Mouse (Mus musculus) neutrophil, adult 5-6 weeks (primary cell): ENCODE measurements around the gene Calm2. TPM values are rescaled to one million over a fixed set of nuclear protein-coding genes. Genes with fewer than 3 reads are reported as not detected.
A peak's percentile ranks its signal among the peaks of the same experiment; 100 is the strongest.

Experiments
- ATAC-seq: fragments of 151-379, 151-347 bp; 2 replicates; pipeline ENCODE4 v1.8.0; 2017; ENCODE audit warnings: mild to moderate bottlenecking, moderate TSS enrichment; ENCODE audit not compliant: insufficient number of reproducible peaks, poor library complexity, low FRiP score, severe bottlenecking; ENCODE audit errors: extremely low read depth
- total RNA-seq: library from RNA; stranded (forward); fragments of 200-1000 nt; gene quantifications from 2 replicates; pipeline ENCODE4 v1.2.3, GENCODE M21; 2017

The Calm2 gene
- total RNA-seq, 1 experiment from 2014 or later, result 741 TPM

GRCm38 (mm10) chr17:87427511-87427910 lies 19.2 kb downstream of the Calm2 start, which contains the start of gene Stpg4:
Gene Stpg4, minus strand, starts transcription at chr17:87427741.
- no peak for ATAC-seq

DNA sequence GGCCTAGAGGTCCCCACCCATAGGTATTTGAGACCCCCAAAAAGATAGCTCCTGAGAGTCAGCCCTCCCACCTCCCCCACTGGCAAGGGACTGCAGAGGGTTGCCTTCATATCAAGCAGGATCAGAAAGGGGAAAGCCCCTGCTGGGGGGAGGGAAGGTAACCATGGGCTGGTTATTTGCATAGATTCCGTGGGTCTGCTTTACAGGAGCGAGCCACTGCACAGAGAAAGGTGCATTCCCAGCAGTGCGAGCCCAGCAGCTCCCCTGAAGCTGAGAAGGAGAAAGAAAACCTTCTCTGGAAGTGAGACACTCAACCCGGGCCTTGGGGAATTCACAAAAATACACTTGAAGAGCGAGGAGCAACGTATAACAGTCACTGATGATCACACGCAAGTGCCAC lies 28.7 kb downstream of the Calm2 start:
- peak; percentile 19; the same call in 1 of the 2 replicates for ATAC-seq

- ATAC-seq, result no peak
These were observed 40.1 kb downstream of the Calm2 start for GRCm38 (mm10) chr17:87406646-87407045.

DNA sequence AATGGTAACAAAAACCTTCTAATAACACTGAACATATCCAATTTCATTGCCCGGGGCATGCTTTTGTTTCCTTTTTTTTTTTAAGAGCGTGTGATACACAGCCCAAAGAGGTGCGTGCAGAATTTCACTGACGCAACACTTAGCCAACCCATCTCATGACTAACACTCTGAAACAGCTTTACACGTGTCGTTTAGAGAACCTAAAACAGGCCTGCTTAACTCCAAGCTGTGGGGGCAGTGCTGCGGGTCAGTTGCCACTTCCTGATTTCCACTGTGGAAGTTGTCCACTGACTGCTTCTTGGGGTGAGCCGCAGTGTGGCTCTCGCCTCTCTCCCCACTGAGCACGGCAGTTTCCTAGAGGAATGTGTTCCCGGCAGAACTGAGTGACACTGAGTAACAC lies 41.2 kb downstream of the Calm2 start:
- peak; percentile 99 for ATAC-seq

DNA sequence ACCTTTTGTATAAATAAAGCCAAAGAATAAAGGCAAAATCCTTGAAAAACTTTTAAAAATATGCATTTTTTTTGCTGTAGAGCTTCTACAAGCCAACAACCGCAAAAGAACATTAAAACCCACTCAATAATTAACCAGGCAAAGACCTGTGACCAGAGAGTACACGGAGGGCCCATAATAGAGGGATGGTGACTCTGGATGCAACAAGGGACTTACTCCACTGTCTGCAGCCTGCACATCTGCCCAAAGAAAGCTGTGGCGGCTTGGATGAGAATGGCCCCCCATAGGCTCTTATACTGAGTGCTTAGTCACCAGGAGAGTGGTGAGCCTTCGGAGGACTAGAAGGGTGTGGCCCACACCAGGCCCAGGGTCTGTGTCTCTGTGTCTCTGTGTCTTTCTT lies 43.3 kb downstream of the Calm2 start:
- ATAC-seq, result no peak

GRCm38 (mm10) chr17:87402444-87402843 lies 44.3 kb downstream of the Calm2 start:
- no peak for ATAC-seq

- ATAC-seq, result no peak
These were observed 49.6 kb downstream of the Calm2 start for GRCm38 (mm10) chr17:87397088-87397487.

DNA sequence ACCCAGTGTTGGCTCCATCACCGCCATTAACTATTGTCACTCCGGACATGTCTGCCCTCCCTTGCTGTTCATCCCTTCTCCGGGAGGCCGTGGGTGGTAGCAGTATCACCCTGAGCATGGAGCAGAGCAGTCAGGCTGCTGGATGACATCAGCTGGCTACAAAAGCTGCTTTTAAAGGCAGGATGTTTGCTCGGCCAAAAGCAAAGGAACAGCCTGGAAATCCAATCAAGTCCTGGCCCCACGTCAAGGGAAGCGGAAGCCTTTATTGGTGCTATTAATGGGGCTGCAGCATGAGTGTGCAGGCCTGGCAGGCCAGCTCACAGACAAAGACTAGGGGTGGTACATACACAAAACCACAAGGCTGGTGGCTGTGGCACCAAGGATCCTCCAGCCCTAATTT lies 55.5 kb downstream of the Calm2 start:
- no peak for ATAC-seq

- ATAC-seq, result peak; percentile 33; the same call in 1 of the 2 replicates
These were observed 59.7 kb downstream of the Calm2 start for GRCm38 (mm10) chr17:87387068-87387467.

- no peak for ATAC-seq
These were observed 60.9 kb downstream of the Calm2 start for GRCm38 (mm10) chr17:87385835-87386234.

Other genes with a start within 250 kb of the Calm2 start
- gene Mcfd2, start 181.0 kb downstream of the Calm2 start, total RNA-seq, result 55.9 and 69.6 TPM in 2 replicates
- gene Ttc7, start 164.0 kb downstream of the Calm2 start, total RNA-seq, result 176 and 186 TPM in 2 replicates
- not detected in 2 replicates for gene Stpg4, start 19.2 kb downstream of the Calm2 start, total RNA-seq
- 1.2 and 1.5 TPM in 2 replicates for gene Epcam, start 189.0 kb upstream of the Calm2 start, total RNA-seq
- 32.6 and 35.0 TPM in 2 replicates for gene Msh2, start 225.4 kb upstream of the Calm2 start, total RNA-seq